Mouse (Mus musculus): Measurements from ENCODE around the gene Thsd4. TPM values are rescaled to one million over a fixed set of nuclear protein-coding genes. Genes with fewer than 3 reads are reported as not detected.
"Not testable (repeated sequence)": the region's sequence is repeated elsewhere in the genome, so short reads cannot be mapped to it uniquely, and the experiment has no call there.

Gene Thsd4
- polyA plus RNA-seq, 1 experiment from 2014 or later: 5.6 TPM

GRCm38 (mm10) chr9:60192321-60192720 is 329.5 kb downstream of the Thsd4 start:
- H3K27me3 ChIP-seq (ENCODE audit: control insufficient read depth, insufficient read depth, low read length): no peaks in the 10 kb centered on the region
- WGBS: 88% methylated on average over 5 of the region's 5 CpGs
- no peak overlapping the region for H3K9ac ChIP-seq (replicated peaks; ENCODE audit: low read length)
- DNase-seq: no peak
- H3K4me1 ChIP-seq (ENCODE audit: control insufficient read depth, insufficient read depth, low read length): no peaks in the 10 kb centered on the region
- H3K27ac ChIP-seq (replicated peaks; ENCODE audit: low read depth, low read length): no peak overlapping the region
- no peak for ATAC-seq (ENCODE audit: low FRiP score, low TSS enrichment)
- H3K9me3 ChIP-seq (ENCODE audit: control insufficient read depth, low read length): no peaks in the 10 kb centered on the region
- H3K4me2 ChIP-seq (ENCODE audit: low read length): no peak overlapping the region
- H3K4me3 ChIP-seq (replicated peaks; ENCODE audit: low read depth, low read length): no peak overlapping the region
- H3K36me3 ChIP-seq (ENCODE audit: control insufficient read depth, insufficient read depth, low read length): no peaks in the 10 kb centered on the region

DNA sequence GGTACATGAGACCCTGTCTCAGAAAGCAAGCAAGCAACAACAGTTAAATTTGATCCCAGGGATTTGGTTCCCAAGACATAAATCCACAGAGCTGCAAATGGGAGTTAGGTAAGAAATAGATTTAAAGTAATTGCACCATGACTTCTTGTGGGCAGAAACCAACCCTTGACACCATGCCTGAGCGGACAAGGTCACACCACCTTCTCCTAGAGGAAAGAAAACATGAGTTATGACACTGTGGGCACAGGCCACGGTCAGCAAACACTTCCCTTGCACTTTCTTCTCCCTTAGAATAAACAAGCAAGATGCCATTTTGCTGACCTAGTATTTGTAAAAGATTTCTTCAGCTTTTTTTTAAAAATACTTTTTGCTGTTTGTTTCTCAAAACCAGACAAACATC is 334.4 kb downstream of the Thsd4 start:
- H3K9ac ChIP-seq (replicated peaks; ENCODE audit: low read length): no peak overlapping the region
- DNase-seq: no peak
- WGBS: 78% methylated on average over 2 of the region's 2 CpGs
- H3K27ac ChIP-seq (replicated peaks; ENCODE audit: low read depth, low read length): no peak overlapping the region
- no peaks in the 10 kb centered on the region for H3K27me3 ChIP-seq (ENCODE audit: control insufficient read depth, insufficient read depth, low read length)
- no peaks in the 10 kb centered on the region for H3K9me3 ChIP-seq (ENCODE audit: control insufficient read depth, low read length)
- H3K4me3 ChIP-seq (replicated peaks; ENCODE audit: low read depth, low read length): no peak overlapping the region
- no peaks in the 10 kb centered on the region for H3K36me3 ChIP-seq (ENCODE audit: control insufficient read depth, insufficient read depth, low read length)
- no peak overlapping the region for H3K4me2 ChIP-seq (ENCODE audit: low read length)
- 0 out of 2 replicates have a peak, but pooled peaks cover 5% of the 10 kb centered on the region for H3K4me1 ChIP-seq (ENCODE audit: control insufficient read depth, insufficient read depth, low read length)
- no peak for ATAC-seq (ENCODE audit: low FRiP score, low TSS enrichment)

GRCm38 (mm10) chr9:60186948-60187347 is 334.9 kb downstream of the Thsd4 start:
- Histone ChIP-seq H3K4me1 (ENCODE audit: control insufficient read depth, insufficient read depth, low read length) (0 out of 2 replicates have a peak, but pooled peaks cover 5% of the 10 kb centered on the region), H3K27ac (replicated peaks; ENCODE audit: low read depth, low read length) (no peak overlapping the region), H3K4me3 (replicated peaks; ENCODE audit: low read depth, low read length) (no peak overlapping the region), H3K9me3 (ENCODE audit: control insufficient read depth, low read length) (no peaks in the 10 kb centered on the region), H3K27me3 (ENCODE audit: control insufficient read depth, insufficient read depth, low read length) (no peaks in the 10 kb centered on the region), H3K9ac (replicated peaks; ENCODE audit: low read length) (no peak overlapping the region), H3K36me3 (ENCODE audit: control insufficient read depth, insufficient read depth, low read length) (no peaks in the 10 kb centered on the region), H3K4me2 (ENCODE audit: low read length) (no peak overlapping the region)
- DNase-seq (no peak), ATAC-seq (ENCODE audit: low FRiP score, low TSS enrichment) (no peak)
- 91% methylated on average over 7 of the region's 7 CpGs for whole genome bisulfite sequencing

DNA sequence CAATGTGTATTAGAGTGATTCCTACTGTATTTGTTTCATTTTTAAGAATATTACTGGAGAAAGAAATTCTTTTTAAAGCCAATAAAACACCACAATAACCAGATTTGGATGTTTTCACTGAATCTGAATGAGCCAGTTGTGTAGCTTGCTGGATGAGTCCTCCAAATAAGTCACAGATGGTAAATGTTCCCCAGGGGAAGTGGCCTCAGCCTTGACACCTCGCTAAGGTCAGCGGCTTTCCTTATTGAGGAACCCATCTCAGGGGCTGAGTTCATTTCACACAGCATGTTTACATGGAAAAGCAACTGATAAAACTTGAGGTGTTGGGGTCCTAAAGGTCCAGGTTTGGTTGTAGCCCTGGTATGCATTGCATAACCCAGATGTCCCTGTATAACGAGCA is 337.8 kb downstream of the Thsd4 start:
- Histone ChIP-seq H3K4me1 (ENCODE audit: control insufficient read depth, insufficient read depth, low read length) (0 out of 2 replicates have a peak, but pooled peaks cover 5% of the 10 kb centered on the region), H3K4me2 (ENCODE audit: low read length) (no peak overlapping the region), H3K9ac (replicated peaks; ENCODE audit: low read length) (no peak overlapping the region), H3K27me3 (ENCODE audit: control insufficient read depth, insufficient read depth, low read length) (no peaks in the 10 kb centered on the region), H3K27ac (replicated peaks; ENCODE audit: low read depth, low read length) (no peak overlapping the region), H3K9me3 (ENCODE audit: control insufficient read depth, low read length) (no peaks in the 10 kb centered on the region), H3K4me3 (replicated peaks; ENCODE audit: low read depth, low read length) (no peak overlapping the region), H3K36me3 (ENCODE audit: control insufficient read depth, insufficient read depth, low read length) (no peaks in the 10 kb centered on the region)
- WGBS: 74% methylated on average over 3 of the region's 3 CpGs
- ATAC-seq (ENCODE audit: low FRiP score, low TSS enrichment): no peak
- no peak for DNase-seq

DNA sequence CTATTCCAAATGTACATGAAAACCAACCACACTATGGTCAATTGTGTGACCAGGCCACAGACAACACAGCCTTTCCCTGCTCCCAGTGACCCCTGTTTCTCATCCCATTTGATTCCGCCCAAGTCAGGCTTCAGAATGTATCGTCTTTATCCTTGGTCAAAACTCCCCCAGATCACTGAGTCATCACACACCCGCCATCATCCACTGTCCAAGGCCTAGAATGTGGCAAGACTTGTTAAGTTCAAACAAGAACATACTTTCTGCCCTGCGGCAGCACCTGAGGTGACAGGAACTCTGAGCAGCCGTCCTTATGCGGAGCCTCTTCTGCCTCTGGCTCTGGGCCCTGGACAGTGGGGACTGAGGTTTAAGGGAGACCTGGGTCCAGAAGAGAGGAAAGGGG is 339.5 kb downstream of the Thsd4 start:
- Histone ChIP-seq H3K27me3 (ENCODE audit: control insufficient read depth, insufficient read depth, low read length) (no peaks in the 10 kb centered on the region), H3K36me3 (ENCODE audit: control insufficient read depth, insufficient read depth, low read length) (no peaks in the 10 kb centered on the region), H3K4me3 (replicated peaks; ENCODE audit: low read depth, low read length) (no peak overlapping the region), H3K9ac (replicated peaks; ENCODE audit: low read length) (no peak overlapping the region), H3K4me2 (ENCODE audit: low read length) (no peak overlapping the region), H3K9me3 (ENCODE audit: control insufficient read depth, low read length) (no peaks in the 10 kb centered on the region), H3K27ac (replicated peaks; ENCODE audit: low read depth, low read length) (no peak overlapping the region), H3K4me1 (ENCODE audit: control insufficient read depth, insufficient read depth, low read length) (0 out of 2 replicates have a peak, but pooled peaks cover 5% of the 10 kb centered on the region)
- ATAC-seq (ENCODE audit: low FRiP score, low TSS enrichment) (no peak), DNase-seq (no peak)
- 90% methylated on average over 6 of the region's 6 CpGs for WGBS

DNA sequence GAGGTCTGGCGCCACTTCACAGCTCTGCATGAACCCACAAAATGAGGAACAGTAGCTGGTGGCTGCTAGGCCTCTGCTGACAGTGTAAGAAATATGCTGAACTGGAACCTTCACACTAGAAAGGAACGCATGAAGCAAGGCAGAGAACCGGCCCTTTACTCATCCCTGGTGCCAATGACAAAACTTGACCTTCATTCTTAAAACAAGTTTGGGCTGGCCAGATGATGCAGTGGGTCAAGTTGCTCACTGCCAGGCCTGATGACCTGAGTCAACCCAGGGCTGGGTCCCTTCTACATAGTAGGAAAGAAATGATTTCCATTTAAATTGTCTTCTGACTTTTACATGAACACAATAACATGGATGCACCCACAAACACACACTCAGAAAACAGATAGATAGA is 340.9 kb downstream of the Thsd4 start:
- Histone ChIP-seq H3K9ac (replicated peaks; ENCODE audit: low read length) (no peak overlapping the region), H3K4me2 (ENCODE audit: low read length) (no peak overlapping the region), H3K9me3 (ENCODE audit: control insufficient read depth, low read length) (no peaks in the 10 kb centered on the region), H3K4me3 (replicated peaks; ENCODE audit: low read depth, low read length) (no peak overlapping the region), H3K27ac (replicated peaks; ENCODE audit: low read depth, low read length) (no peak overlapping the region), H3K36me3 (ENCODE audit: control insufficient read depth, insufficient read depth, low read length) (no peaks in the 10 kb centered on the region), H3K4me1 (ENCODE audit: control insufficient read depth, insufficient read depth, low read length) (0 out of 2 replicates have a peak, but pooled peaks cover 5% of the 10 kb centered on the region), H3K27me3 (ENCODE audit: control insufficient read depth, insufficient read depth, low read length) (no peaks in the 10 kb centered on the region)
- DNase-seq (no peak), ATAC-seq (ENCODE audit: low FRiP score, low TSS enrichment) (no peak)
- 96% methylated on average over 3 of the region's 3 CpGs for WGBS

- 0 out of 2 replicates have a peak, but pooled peaks cover 5% of the 10 kb centered on the region for H3K4me1 ChIP-seq (ENCODE audit: control insufficient read depth, insufficient read depth, low read length)
- WGBS: 87% methylated on average over 6 of the region's 6 CpGs
- ATAC-seq (ENCODE audit: low FRiP score, low TSS enrichment): no peak
These were observed 341.7 kb downstream of the Thsd4 start for GRCm38 (mm10) chr9:60180114-60180513.

GRCm38 (mm10) chr9:60176311-60176710 is 345.5 kb downstream of the Thsd4 start:
- Histone ChIP-seq H3K4me1 (ENCODE audit: control insufficient read depth, insufficient read depth, low read length) (no peaks in the 10 kb centered on the region), H3K27me3 (ENCODE audit: control insufficient read depth, insufficient read depth, low read length) (no peaks in the 10 kb centered on the region), H3K27ac (replicated peaks; ENCODE audit: low read depth, low read length) (no peak overlapping the region), H3K4me2 (ENCODE audit: low read length) (no peak overlapping the region), H3K4me3 (replicated peaks; ENCODE audit: low read depth, low read length) (no peak overlapping the region), H3K9me3 (ENCODE audit: control insufficient read depth, low read length) (no peaks in the 10 kb centered on the region), H3K9ac (replicated peaks; ENCODE audit: low read length) (no peak overlapping the region), H3K36me3 (ENCODE audit: control insufficient read depth, insufficient read depth, low read length) (no peaks in the 10 kb centered on the region)
- WGBS: 87% methylated on average over 3 of the region's 3 CpGs
- no peak for ATAC-seq (ENCODE audit: low FRiP score, low TSS enrichment)
- DNase-seq: no peak

More at GRCm38 (mm10) chr9:60180114-60180513, 341.7 kb downstream of the Thsd4 start:
- Histone ChIP-seq H3K4me3 (replicated peaks; ENCODE audit: low read depth, low read length) (no peak overlapping the region), H3K27ac (replicated peaks; ENCODE audit: low read depth, low read length) (no peak overlapping the region), H3K27me3 (ENCODE audit: control insufficient read depth, insufficient read depth, low read length) (no peaks in the 10 kb centered on the region), H3K36me3 (ENCODE audit: control insufficient read depth, insufficient read depth, low read length) (no peaks in the 10 kb centered on the region), H3K9me3 (ENCODE audit: control insufficient read depth, low read length) (no peaks in the 10 kb centered on the region), H3K9ac (replicated peaks; ENCODE audit: low read length) (no peak overlapping the region), H3K4me2 (ENCODE audit: low read length) (no peak overlapping the region)
- DNase-seq: no peak

GRCm38 (mm10) chr9:60172459-60173060 is 349.3 kb downstream of the Thsd4 start:
- 70% methylated on average over 9 of the region's 9 CpGs for WGBS
- not testable (repeated sequence) for H3K27me3 ChIP-seq (ENCODE audit: control insufficient read depth, insufficient read depth, low read length); H3K9ac ChIP-seq (replicated peaks; ENCODE audit: low read length); ATAC-seq (ENCODE audit: low FRiP score, low TSS enrichment); H3K4me2 ChIP-seq (ENCODE audit: low read length); H3K9me3 ChIP-seq (ENCODE audit: control insufficient read depth, low read length); H3K4me1 ChIP-seq (ENCODE audit: control insufficient read depth, insufficient read depth, low read length); H3K4me3 ChIP-seq (replicated peaks; ENCODE audit: low read depth, low read length); DNase-seq; H3K36me3 ChIP-seq (ENCODE audit: control insufficient read depth, insufficient read depth, low read length); H3K27ac ChIP-seq (replicated peaks; ENCODE audit: low read depth, low read length)

Data from midbrain, embryonic 14.5 days (tissue).